Mouse (Mus musculus) CH12.LX (cell line): ENCODE data around the gene Ralgps2. TPM values are rescaled to one million over a fixed set of nuclear protein-coding genes. Genes with fewer than 3 reads are reported as not detected.
A peak's percentile ranks its signal among the peaks of the same experiment; 100 is the strongest.

Experiments
- DNase-seq: peaks from one replicate; pipeline ENCODE4 v3.0.0-alpha.2; 2013; ENCODE audit errors: extremely low read depth
- H3K27ac ChIP-seq: 2 replicates; pipeline ENCODE4 v1.5.1; 2012; ENCODE audit warnings: low read depth, mild to moderate bottlenecking, control low read depth, moderate library complexity; ENCODE audit not compliant: insufficient read depth
- H3K27me3 ChIP-seq: replicated peaks from 2 replicates; pipeline ENCODE3; 2012; ENCODE audit warnings: inconsistent platforms
- H3K36me3 ChIP-seq, 2 experiments: replicated peaks in 1 of 2; 2 replicates each; pipeline versions ENCODE3 to v1.6.1; 2012; ENCODE audit warnings: inconsistent platforms in 1 of 2, low read length in 1 of 2, mild to moderate bottlenecking in 1 of 2, mixed read lengths in 1 of 2, moderate library complexity in 1 of 2; ENCODE audit not compliant: control insufficient read depth in 1 of 2, insufficient read depth in 1 of 2
- H3K4me1 ChIP-seq, 2 experiments: 2 replicates each; pipeline ENCODE4 v1.6.1; 2012; ENCODE audit warnings: inconsistent platforms in 1 of 2, moderate library complexity in 1 of 2; ENCODE audit not compliant: insufficient read depth in 2 of 2, control insufficient read depth in 1 of 2
- H3K4me2 ChIP-seq: 2 replicates; pipeline ENCODE4 v1.6.1; 2012; ENCODE audit warnings: low read depth, mild to moderate bottlenecking, control low read depth; ENCODE audit not compliant: poor library complexity, insufficient read depth, severe bottlenecking
- H3K4me3 ChIP-seq, 3 experiments: fragments of 150-350 bp in 1 of 3; sonication (generic) in 1 of 3; replicated peaks in 1 of 3; 2 replicates each; pipeline versions ENCODE3 to v1.5.1; 2011 to 2012; ENCODE audit warnings: low read depth in 2 of 3, low read length in 2 of 3, mild to moderate bottlenecking in 2 of 3, moderate library complexity in 2 of 3, control low read depth in 1 of 3, improper control_type of control experiment in 1 of 3, inconsistent platforms in 1 of 3, mixed read lengths in 1 of 3; ENCODE audit not compliant: poor library complexity in 1 of 3
- H3K79me2 ChIP-seq: replicated peaks from 2 replicates; pipeline ENCODE4 v1.6.1; 2012; ENCODE audit warnings: mild to moderate bottlenecking, moderate library complexity; ENCODE audit not compliant: control insufficient read depth, poor library complexity, insufficient read depth, severe bottlenecking; ENCODE audit errors: extremely low read depth
- H3K9ac ChIP-seq: 2 replicates; pipeline ENCODE4 v1.6.1; 2012; ENCODE audit warnings: low read depth, mild to moderate bottlenecking, control low read depth, moderate library complexity; ENCODE audit not compliant: insufficient read depth
- H3K9me3 ChIP-seq: replicated peaks from 2 replicates; pipeline ENCODE3; 2012; ENCODE audit warnings: low read length, inconsistent platforms, mixed read lengths
- BHLHE40 ChIP-seq: IDR thresholded peaks from 2 replicates; pipeline ENCODE4 v1.6.1; 2011; ENCODE audit warnings: mild to moderate bottlenecking, low read depth, low read length, improper control_type of control experiment
- CHD1 ChIP-seq: IDR thresholded peaks from 2 replicates; pipeline ENCODE4 v1.6.1; 2012; ENCODE audit warnings: low read depth, low read length, improper control_type of control experiment, inconsistent platforms
- CHD2 ChIP-seq: IDR thresholded peaks from 2 replicates; pipeline ENCODE4 v1.6.1; 2011; ENCODE audit warnings: low read length, improper control_type of control experiment
- CTCF ChIP-seq, 2 experiments: IDR thresholded peaks in 1 of 2; conservative IDR thresholded peaks in 1 of 2; 2 replicates each; pipeline ENCODE4 v1.5.1; 2011 to 2012; ENCODE audit warnings: low read depth in 2 of 2, low read length in 2 of 2, improper control_type of control experiment in 1 of 2, inconsistent platforms in 1 of 2, mild to moderate bottlenecking in 1 of 2, moderate library complexity in 1 of 2
- E2F4 ChIP-seq: IDR thresholded peaks from 2 replicates; pipeline ENCODE4 v1.6.1; 2011; ENCODE audit warnings: low read depth, low read length, improper control_type of control experiment; ENCODE audit not compliant: insufficient replicate concordance
- ELF1 ChIP-seq: IDR thresholded peaks from 2 replicates; pipeline ENCODE4 v1.6.1; 2014; ENCODE audit warnings: low read depth, mild to moderate bottlenecking, inconsistent platforms, low read length, improper control_type of control experiment
- EP300 ChIP-seq: IDR thresholded peaks from 2 replicates; pipeline ENCODE4 v1.6.1; 2011; ENCODE audit warnings: low read length, improper control_type of control experiment
- ETS1 ChIP-seq: conservative IDR thresholded peaks from 2 replicates; pipeline ENCODE4 v1.6.1; 2012; ENCODE audit warnings: low read depth, mild to moderate bottlenecking, inconsistent platforms, low read length, improper control_type of control experiment, moderate library complexity
- GABPA ChIP-seq: IDR thresholded peaks from 2 replicates; pipeline ENCODE4 v1.6.1; 2012; ENCODE audit warnings: low read depth, low read length, improper control_type of control experiment, inconsistent platforms; ENCODE audit not compliant: insufficient replicate concordance
- HCFC1 ChIP-seq: IDR thresholded peaks from 2 replicates; pipeline ENCODE4 v1.6.1; 2012; ENCODE audit warnings: low read depth, mild to moderate bottlenecking, inconsistent platforms, low read length, improper control_type of control experiment
- IRF4 ChIP-seq: IDR thresholded peaks from 2 replicates; pipeline ENCODE4 v1.6.1; 2014; ENCODE audit warnings: low read depth, mild to moderate bottlenecking, inconsistent platforms, low read length, improper control_type of control experiment
- JUN ChIP-seq: IDR thresholded peaks from 2 replicates; pipeline ENCODE4 v1.6.1; 2011; ENCODE audit warnings: low read depth, mild to moderate bottlenecking, low read length, improper control_type of control experiment, moderate library complexity; ENCODE audit not compliant: insufficient read depth
- JUND ChIP-seq: conservative IDR thresholded peaks from 2 replicates; pipeline ENCODE4 v1.6.1; 2011; ENCODE audit warnings: low read depth, low read length, improper control_type of control experiment
- KAT2A ChIP-seq: IDR thresholded peaks from 2 replicates; pipeline ENCODE4 v1.6.1; 2012; ENCODE audit warnings: low read length, improper control_type of control experiment, inconsistent platforms; ENCODE audit not compliant: insufficient replicate concordance
- MAFK ChIP-seq: IDR thresholded peaks from 2 replicates; pipeline ENCODE4 v1.6.1; 2011; ENCODE audit warnings: low read length, improper control_type of control experiment; ENCODE audit not compliant: insufficient replicate concordance
- MAX ChIP-seq: IDR thresholded peaks from 2 replicates; pipeline ENCODE4 v1.6.1; 2011; ENCODE audit warnings: low read length, improper control_type of control experiment
- MAZ ChIP-seq: IDR thresholded peaks from 2 replicates; pipeline ENCODE4 v1.6.1; 2012; ENCODE audit warnings: low read depth, mild to moderate bottlenecking, inconsistent platforms, low read length, improper control_type of control experiment, moderate library complexity
- MEF2A ChIP-seq: IDR thresholded peaks from 2 replicates; pipeline ENCODE4 v1.6.1; 2014; ENCODE audit warnings: low read depth, mild to moderate bottlenecking, inconsistent platforms, low read length, improper control_type of control experiment, borderline replicate concordance
- MXI1 ChIP-seq: IDR thresholded peaks from 2 replicates; pipeline ENCODE4 v1.6.1; 2011; ENCODE audit warnings: mild to moderate bottlenecking, low read depth, low read length, improper control_type of control experiment
- MYC ChIP-seq: IDR thresholded peaks from 2 replicates; pipeline ENCODE4 v1.6.1; 2011; ENCODE audit warnings: low read depth, mild to moderate bottlenecking, improper control_type of control experiment, low read length
- NELFE ChIP-seq: IDR thresholded peaks from 2 replicates; pipeline ENCODE4 v1.6.1; 2011; ENCODE audit warnings: low read depth, low read length, improper control_type of control experiment
- NRF1 ChIP-seq: IDR thresholded peaks from 2 replicates; pipeline ENCODE4 v1.6.1; 2014; ENCODE audit warnings: low read depth, mild to moderate bottlenecking, inconsistent platforms, low read length, improper control_type of control experiment, moderate library complexity
- PAX5 ChIP-seq: IDR thresholded peaks from 2 replicates; pipeline ENCODE4 v1.6.1; 2012; ENCODE audit warnings: low read length, inconsistent platforms, mixed read lengths
- POLR2A ChIP-seq: IDR thresholded peaks from 2 replicates; pipeline ENCODE4 v1.6.1; 2011; ENCODE audit warnings: low read depth, mild to moderate bottlenecking, improper control_type of control experiment, low read length
- POLR2AphosphoS2 ChIP-seq: IDR thresholded peaks from 2 replicates; pipeline ENCODE4 v1.6.1; 2011; ENCODE audit warnings: low read depth, low read length, improper control_type of control experiment
- RAD21 ChIP-seq: IDR thresholded peaks from 2 replicates; pipeline ENCODE4 v1.6.1; 2011; ENCODE audit warnings: low read depth, mild to moderate bottlenecking, low read length, improper control_type of control experiment, moderate library complexity
- RCOR1 ChIP-seq: conservative IDR thresholded peaks from 2 replicates; pipeline ENCODE4 v1.6.1; 2012; ENCODE audit warnings: low read depth, mild to moderate bottlenecking, inconsistent platforms, low read length, improper control_type of control experiment
- SIN3A ChIP-seq: IDR thresholded peaks from 2 replicates; pipeline ENCODE4 v1.6.1; 2012; ENCODE audit warnings: low read length, improper control_type of control experiment, inconsistent platforms
- SMC3 ChIP-seq: IDR thresholded peaks from 2 replicates; pipeline ENCODE4 v1.6.1; 2011; ENCODE audit warnings: low read depth, low read length, improper control_type of control experiment
- TBP ChIP-seq: conservative IDR thresholded peaks from 2 replicates; pipeline ENCODE4 v1.6.1; 2011; ENCODE audit warnings: low read depth, low read length, improper control_type of control experiment
- TCF12 ChIP-seq: IDR thresholded peaks from 2 replicates; pipeline ENCODE4 v1.6.1; 2014; ENCODE audit warnings: low read depth, mild to moderate bottlenecking, inconsistent platforms, low read length, improper control_type of control experiment
- UBTF ChIP-seq: IDR thresholded peaks from 2 replicates; pipeline ENCODE4 v1.6.1; 2012; ENCODE audit warnings: low read depth, mild to moderate bottlenecking, inconsistent platforms, low read length, improper control_type of control experiment, moderate library complexity
- USF1 ChIP-seq: IDR thresholded peaks from 2 replicates; pipeline ENCODE4 v1.6.1; 2014; ENCODE audit warnings: low read depth, mild to moderate bottlenecking, inconsistent platforms, low read length, improper control_type of control experiment
- USF2 ChIP-seq: conservative IDR thresholded peaks from 2 replicates; pipeline ENCODE4 v1.6.1; 2011; ENCODE audit warnings: low read depth, low read length, improper control_type of control experiment
- ZC3H11A ChIP-seq: IDR thresholded peaks from 2 replicates; pipeline ENCODE4 v1.6.1; 2012; ENCODE audit warnings: low read depth, mild to moderate bottlenecking, inconsistent platforms, low read length, improper control_type of control experiment
- ZKSCAN1 ChIP-seq: IDR thresholded peaks from 2 replicates; pipeline ENCODE4 v1.6.1; 2012; ENCODE audit warnings: low read depth, inconsistent platforms, low read length, improper control_type of control experiment, borderline replicate concordance
- ZMIZ1 ChIP-seq: IDR thresholded peaks from 2 replicates; pipeline ENCODE4 v1.6.1; 2012; ENCODE audit warnings: low read depth, mild to moderate bottlenecking, inconsistent platforms, low read length, improper control_type of control experiment
- ZNF384 ChIP-seq: IDR thresholded peaks from 2 replicates; pipeline ENCODE4 v1.6.1; 2012; ENCODE audit warnings: low read depth, low read length, improper control_type of control experiment, inconsistent platforms
- dilution Hi-C: fragments of 300-500 bp; cut with MboI; formaldehyde crosslinking; loops from 2 replicates; pipeline ENCODE4 v1.14.3; 2020; ENCODE audit warnings: low sequenced_read_pairs; ENCODE audit not compliant: extremely low pct_unique_long_range_greater_than_20kb, extremely low pct_ligation_motif_present
- in situ Hi-C: fragments of 300-500 bp; cut with MboI; formaldehyde crosslinking; loops from 3 replicates; pipeline ENCODE4 v1.14.3; 2019; ENCODE audit warnings: low sequenced_read_pairs, low pct_ligation_motif_present, low pct_unique_long_range_greater_than_20kb, mixed read lengths
- polyA plus RNA-seq: library from polyadenylated mRNA; unstranded; fragments of >175 nt; gene quantifications from 2 replicates; pipeline ENCODE4 v1.2.1, GENCODE M21; 2012; ENCODE audit warnings: low read depth; ENCODE audit not compliant: insufficient read length
- total RNA-seq, 2 experiments: library from RNA; depleted of rRNA; stranded (reverse); fragments of 300-350 nt in 1 of 2; fragments of >200 nt in 1 of 2; gene quantifications; 2 replicates each; pipeline ENCODE4 v1.2.3; 2012 to 2014

The Ralgps2 gene
- total and polyA plus RNA-seq, 3 experiments, result 65.1 to 149 (median 133) TPM

DNA sequence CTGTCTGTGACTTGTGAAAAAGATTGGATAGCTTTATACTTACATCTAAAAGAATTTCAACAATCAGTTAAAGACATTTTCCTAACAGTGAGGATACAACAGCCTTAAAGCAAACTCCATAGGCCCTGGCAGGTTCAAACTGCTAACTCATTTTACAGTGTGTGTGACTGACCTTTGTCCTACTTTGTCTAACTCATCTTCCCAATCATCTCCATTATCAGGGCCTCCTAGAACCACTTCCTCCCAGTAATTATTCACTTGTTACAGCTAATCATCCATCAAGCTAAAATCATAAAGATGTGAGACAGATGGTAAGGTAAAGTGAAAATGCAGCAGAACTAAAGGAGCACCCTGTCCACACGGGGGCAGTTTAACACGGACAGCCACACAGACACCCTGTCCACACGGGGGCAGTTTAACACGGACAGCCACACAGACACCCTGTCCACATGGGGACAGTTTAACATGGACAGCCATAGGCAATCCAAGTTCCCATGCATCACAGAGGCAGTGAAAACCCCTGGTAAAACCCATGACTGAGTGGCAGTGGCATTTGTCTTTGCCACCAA is 77.9 kb downstream of the Ralgps2 start:
- H3K27me3 ChIP-seq, result no peaks in the 10 kb centered on the region
- H3K9ac ChIP-seq, result peak overlapping the region; percentile 12; the same call in 1 of the 2 replicates
- H3K4me1 ChIP-seq, result peaks cover 11 to 54% of the 10 kb centered on the region in 2 experiments
- H3K79me2 ChIP-seq, result peaks cover 37% of the 10 kb centered on the region
- peak overlapping the region; percentile 58 for H3K4me2 ChIP-seq
- no peak overlapping the region for H3K4me3 ChIP-seq
- peaks cover 27 to 61% of the 10 kb centered on the region in 2 experiments for H3K36me3 ChIP-seq
- TF ChIP-seq MAZ (no peak), ZNF384 (no peak), UBTF (no peak), NELFE (no peak; the same call in 1 of the 2 replicates), MEF2A (no peak), E2F4 (no peak), MXI1 (no peak), JUN (no peak), HCFC1 (no peak), USF2 (no peak), MAX (no peak), IRF4 (peak; percentile 28; the same call in 1 of the 2 replicates), POLR2AphosphoS2 (no peak), ZMIZ1 (no peak), CHD1 (no peak), NRF1 (no peak), PAX5 (no peak), MYC (no peak), ZKSCAN1 (no peak), RCOR1 (no peak), CTCF (conservative IDR thresholded peaks at IDR 0.05 in 1 of 2, IDR thresholded peaks at IDR 0.05 in 1 of 2; ENCODE audit: low read depth in 2 of 2, low read length in 2 of 2) (peak; percentile 10 to 99; a peak in 3 of 4 replicates), CHD2 (no peak), GABPA (no peak), BHLHE40 (no peak), MAFK (no peak), ZC3H11A (0 out of 2 replicates have a peak, but pooled peaks have one; percentile 29), SIN3A (no peak), TCF12 (no peak), ETS1 (no peak), JUND (no peak), TBP (no peak), SMC3 (peak; percentile 90), KAT2A (no peak), ELF1 (no peak), POLR2A (no peak), EP300 (no peak), USF1 (no peak), RAD21 (peak; percentile 53)
- H3K27ac ChIP-seq, result peak overlapping the region; percentile 51; the same call in 1 of the 2 replicates
- no peaks in the 10 kb centered on the region for H3K9me3 ChIP-seq
- DNase-seq, result peak; percentile 17
- dilution Hi-C loops, result no loop called here
- in situ Hi-C loops, result no loop called here
